Mouse (Mus musculus) CH12.LX (cell line): Measurements from ENCODE around the gene 1700001C02Rik.

Source experiments
- BHLHE40 ChIP-seq: IDR thresholded peaks from 2 replicates; pipeline ENCODE4 v1.6.1; 2011; ENCODE audit warnings: mild to moderate bottlenecking, low read depth, low read length, improper control_type of control experiment
- CTCF ChIP-seq, 2 experiments: IDR thresholded peaks in 1 of 2; conservative IDR thresholded peaks in 1 of 2; 2 replicates each; pipeline ENCODE4 v1.5.1; 2011 to 2012; ENCODE audit warnings: low read depth in 2 of 2, low read length in 2 of 2, improper control_type of control experiment in 1 of 2, inconsistent platforms in 1 of 2, mild to moderate bottlenecking in 1 of 2, moderate library complexity in 1 of 2
- EP300 ChIP-seq: IDR thresholded peaks from 2 replicates; pipeline ENCODE4 v1.6.1; 2011; ENCODE audit warnings: low read length, improper control_type of control experiment
- GABPA ChIP-seq: IDR thresholded peaks from 2 replicates; pipeline ENCODE4 v1.6.1; 2012; ENCODE audit warnings: low read depth, low read length, improper control_type of control experiment, inconsistent platforms; ENCODE audit not compliant: insufficient replicate concordance
- JUND ChIP-seq: conservative IDR thresholded peaks from 2 replicates; pipeline ENCODE4 v1.6.1; 2011; ENCODE audit warnings: low read depth, low read length, improper control_type of control experiment
- MAX ChIP-seq: IDR thresholded peaks from 2 replicates; pipeline ENCODE4 v1.6.1; 2011; ENCODE audit warnings: low read length, improper control_type of control experiment
- MXI1 ChIP-seq: IDR thresholded peaks from 2 replicates; pipeline ENCODE4 v1.6.1; 2011; ENCODE audit warnings: mild to moderate bottlenecking, low read depth, low read length, improper control_type of control experiment
- NRF1 ChIP-seq: IDR thresholded peaks from 2 replicates; pipeline ENCODE4 v1.6.1; 2014; ENCODE audit warnings: low read depth, mild to moderate bottlenecking, inconsistent platforms, low read length, improper control_type of control experiment, moderate library complexity
- POLR2A ChIP-seq: IDR thresholded peaks from 2 replicates; pipeline ENCODE4 v1.6.1; 2011; ENCODE audit warnings: low read depth, mild to moderate bottlenecking, improper control_type of control experiment, low read length
- POLR2AphosphoS2 ChIP-seq: IDR thresholded peaks from 2 replicates; pipeline ENCODE4 v1.6.1; 2011; ENCODE audit warnings: low read depth, low read length, improper control_type of control experiment
- RAD21 ChIP-seq: IDR thresholded peaks from 2 replicates; pipeline ENCODE4 v1.6.1; 2011; ENCODE audit warnings: low read depth, mild to moderate bottlenecking, low read length, improper control_type of control experiment, moderate library complexity
- TCF12 ChIP-seq: IDR thresholded peaks from 2 replicates; pipeline ENCODE4 v1.6.1; 2014; ENCODE audit warnings: low read depth, mild to moderate bottlenecking, inconsistent platforms, low read length, improper control_type of control experiment
- USF1 ChIP-seq: IDR thresholded peaks from 2 replicates; pipeline ENCODE4 v1.6.1; 2014; ENCODE audit warnings: low read depth, mild to moderate bottlenecking, inconsistent platforms, low read length, improper control_type of control experiment

DNA sequence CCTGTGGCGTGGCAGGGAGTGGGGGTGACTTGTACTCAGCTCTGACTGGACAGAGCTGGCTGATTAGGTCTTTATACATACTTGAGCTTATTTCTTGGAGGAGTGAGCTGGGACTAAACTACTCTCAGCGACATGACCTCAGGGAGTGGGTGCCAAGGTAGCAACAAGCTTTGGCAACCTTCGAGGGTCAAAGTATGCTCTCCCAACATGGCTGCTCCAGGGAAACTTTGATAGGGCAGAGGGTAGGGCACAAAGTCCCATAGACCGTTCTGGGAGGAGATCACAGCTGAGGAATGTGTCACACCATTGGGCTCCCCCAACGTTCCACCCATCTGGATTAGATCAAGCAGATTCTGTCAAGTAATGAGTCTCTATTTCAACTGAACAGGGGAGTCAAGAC lies 18.7 kb downstream of the 1700001C02Rik start:
- TF ChIP-seq POLR2A = no peak
- TF ChIP-seq EP300 = no peak
- no peak for TF ChIP-seq MXI1
- no peak for TF ChIP-seq NRF1
- TF ChIP-seq CTCF (conservative IDR thresholded peaks at IDR 0.05 in 1 of 2, IDR thresholded peaks at IDR 0.05 in 1 of 2; ENCODE audit: low read depth in 2 of 2, low read length in 2 of 2) = no peak
- TF ChIP-seq GABPA = no peak
- no peak for TF ChIP-seq POLR2AphosphoS2
- no peak for TF ChIP-seq MAX
- no peak for TF ChIP-seq USF1
- no peak for TF ChIP-seq TCF12
- TF ChIP-seq JUND = no peak
- no peak for TF ChIP-seq RAD21
- TF ChIP-seq BHLHE40 = no peak
